Mouse (Mus musculus) frontal cortex, postnatal 25 days (tissue): Measurements from ENCODE around the gene Csn2.

Experiments used
- DNase-seq, 2 experiments: peaks; one replicate each; pipeline ENCODE4 v3.0.0; 2022; ENCODE audit warnings: low spot score in 2 of 2

Gene Csn2

DNA sequence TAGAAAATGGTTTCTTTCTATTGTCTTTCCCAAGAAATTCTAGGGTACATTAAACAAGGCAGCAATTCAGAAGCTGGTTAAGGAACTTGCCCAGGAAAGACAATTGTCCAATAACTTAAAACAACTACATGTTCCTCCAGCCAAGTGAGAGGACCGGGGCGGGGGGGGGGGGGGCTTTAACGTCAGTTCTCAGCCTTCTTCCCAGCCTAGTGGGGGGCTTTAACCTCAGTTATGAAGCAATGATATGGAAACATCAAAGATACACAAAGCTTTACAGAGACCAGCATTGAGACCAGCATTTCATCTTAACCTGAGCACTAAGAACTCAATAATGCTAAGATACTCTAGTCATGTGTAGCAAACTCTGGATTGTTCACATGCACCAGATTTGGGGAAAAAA is at the start of gene Csn2:
Csn2 (minus strand) TSS at position 101 of the 400 bp plus-strand sequence.
- no peak for DNase-seq

DNA sequence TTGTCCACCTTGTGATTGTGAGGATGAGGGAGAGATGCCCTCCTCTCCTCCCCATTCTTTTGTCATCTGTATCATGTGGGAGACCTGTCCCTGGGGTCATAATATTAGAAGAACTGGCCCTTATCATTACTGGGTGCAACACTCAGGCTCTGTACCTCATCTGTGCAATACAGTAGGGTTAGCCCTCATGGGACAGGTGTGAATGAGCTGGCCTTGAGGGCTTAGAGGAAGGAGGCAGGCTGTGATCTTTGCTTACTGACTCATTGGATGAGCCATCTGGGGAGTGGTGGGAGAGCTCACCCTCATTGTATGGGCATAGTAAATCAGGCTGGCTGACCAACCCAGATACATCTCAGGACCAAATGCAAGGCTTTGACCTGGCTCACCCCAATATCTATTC is 35.4 kb upstream of the Csn2 start:
- no peak for DNase-seq

DNA sequence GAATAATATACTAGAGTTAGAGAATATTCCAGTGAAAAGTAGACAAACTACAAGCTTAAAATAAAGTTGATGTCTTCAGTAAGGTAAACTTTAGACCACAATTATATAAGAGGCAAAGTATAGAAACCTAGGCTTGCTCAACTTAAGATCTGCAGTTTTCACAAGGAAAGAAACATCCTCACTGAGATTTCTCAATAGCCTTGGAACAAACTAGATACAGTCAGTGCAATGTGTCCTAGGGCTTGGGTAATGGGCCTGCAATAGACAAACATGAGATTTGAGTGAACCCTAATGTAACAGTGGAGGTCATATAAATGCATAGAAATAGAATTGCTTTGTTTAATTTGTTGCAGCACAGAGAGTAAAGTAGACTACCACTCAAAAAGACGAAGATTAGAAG is 6.5 kb upstream of the Csn2 start:
- no peak for DNase-seq

DNA sequence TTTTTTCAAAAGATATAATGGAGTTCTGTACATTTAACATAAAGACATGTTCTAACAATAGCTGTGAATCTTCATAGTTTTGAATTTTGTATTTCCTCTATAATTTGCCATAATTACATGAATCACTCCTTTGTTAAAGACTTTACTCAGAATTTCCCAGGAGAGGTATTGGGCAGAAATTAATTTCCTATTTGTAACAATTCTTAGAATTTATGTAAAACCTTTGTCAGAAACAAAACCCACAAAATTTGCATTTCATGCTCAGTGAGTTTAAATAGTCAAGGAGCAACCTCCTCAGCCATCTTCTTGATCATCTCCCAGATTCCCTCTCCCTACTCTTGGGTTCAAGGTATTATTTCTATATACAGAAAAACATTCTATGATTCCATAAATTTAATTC is 33.5 kb downstream of the Csn2 start, which contains the start of gene Csn1s1:
Csn1s1 (plus strand) TSS at position 301 of the 400 bp plus-strand sequence.
- DNase-seq = no peak

DNA sequence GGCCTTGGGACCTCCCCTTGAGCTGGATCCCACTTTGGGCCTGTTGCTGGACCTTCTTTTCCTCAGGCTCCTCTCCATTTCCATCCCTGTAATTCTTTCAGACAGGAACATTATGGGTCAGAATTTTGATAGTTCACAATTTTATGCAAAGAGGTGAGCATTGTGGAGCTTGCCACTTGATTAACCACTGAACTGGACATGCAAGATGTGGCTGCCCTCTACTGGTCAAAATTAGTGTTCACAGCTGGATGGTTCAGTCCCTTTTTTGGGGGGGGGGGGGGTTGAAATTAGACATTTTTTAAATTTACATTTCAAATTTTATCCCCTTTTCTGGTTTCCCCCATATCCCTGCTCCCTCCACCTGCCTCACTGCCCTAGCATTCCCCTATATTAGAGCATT is 56.6 kb downstream of the Csn2 start:
- no peak for DNase-seq
